Mouse (Mus musculus) heart, adult 2 months (tissue): ENCODE measurements around the gene Hist1h1e.
"Not testable (repeated sequence)": the region's sequence is repeated elsewhere in the genome, so short reads cannot be mapped to it uniquely, and the experiment has no call there.

Experiments
- CTCF ChIP-seq: fragments of 200-600 bp; IDR thresholded peaks from 2 replicates; pipeline ENCODE4 v1.8.1; 2022; ENCODE audit warnings: antibody characterized with exemption, mild to moderate bottlenecking, moderate library complexity
- POLR2A ChIP-seq: fragments of 200-500 bp; IDR thresholded peaks from 2 replicates; pipeline ENCODE4 v1.6.1; 2011; ENCODE audit warnings: mild to moderate bottlenecking, low read depth, low read length, control low read depth; ENCODE audit not compliant: insufficient read depth

DNA sequence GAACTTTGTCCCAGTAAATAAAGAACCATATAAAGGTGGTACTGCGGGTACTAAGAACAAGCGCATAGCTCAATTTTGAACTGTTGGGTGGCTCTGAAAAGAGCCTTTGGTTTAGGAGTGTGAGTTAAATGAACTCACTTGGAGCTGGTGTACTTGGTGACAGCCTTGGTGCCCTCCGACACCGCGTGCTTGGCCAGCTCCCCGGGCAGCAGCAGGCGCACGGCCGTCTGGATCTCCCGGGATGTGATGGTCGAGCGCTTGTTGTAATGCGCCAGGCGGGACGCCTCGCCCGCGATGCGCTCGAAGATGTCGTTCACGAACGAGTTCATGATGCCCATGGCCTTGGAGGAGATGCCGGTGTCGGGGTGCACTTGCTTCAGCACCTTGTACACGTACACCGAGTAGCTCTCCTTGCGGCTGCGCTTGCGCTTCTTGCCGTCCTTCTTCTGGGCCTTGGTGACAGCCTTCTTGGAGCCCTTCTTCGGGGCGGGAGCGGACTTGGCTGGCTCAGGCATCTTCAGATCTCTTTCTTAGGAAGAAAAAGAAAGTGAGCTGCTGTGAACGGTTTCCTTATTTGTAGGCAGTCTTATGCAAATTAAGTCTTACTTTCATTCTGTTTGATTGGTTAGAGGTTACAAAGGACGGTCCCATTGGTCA, 36.8 kb downstream of the Hist1h1e start:
- TF ChIP-seq POLR2A = peak; percentile 96
- not testable (repeated sequence) for TF ChIP-seq CTCF
